Mouse (Mus musculus) neural tube, embryonic 14.5 days (tissue): ENCODE data around the gene Eif4e3. TPM values are rescaled to one million over a fixed set of nuclear protein-coding genes. Genes with fewer than 3 reads are reported as not detected.

Experiments
- ATAC-seq: fragments of 200-750 bp; cut with Nextera tagmentation; 2 replicates; pipeline ENCODE4 v1.8.0; 2017; ENCODE audit warnings: low read depth, mild to moderate bottlenecking, moderate TSS enrichment, moderate library complexity
- H3K27ac ChIP-seq: fragments of 300-500 bp; sonication (generic); 2 replicates; pipeline ENCODE4 v1.5.1; 2014; ENCODE audit warnings: low read depth, mild to moderate bottlenecking, control low read depth, low read length, moderate library complexity, mixed read lengths
- H3K27me3 ChIP-seq: fragments of 300-500 bp; sonication (generic); 2 replicates; pipeline ENCODE4 v1.6.1; 2014; ENCODE audit warnings: low read length; ENCODE audit not compliant: control insufficient read depth, insufficient read depth
- H3K36me3 ChIP-seq: fragments of 300-500 bp; sonication (generic); 2 replicates; pipeline ENCODE4 v1.6.1; 2014; ENCODE audit warnings: low read length, mixed read lengths; ENCODE audit not compliant: control insufficient read depth, insufficient read depth
- H3K4me1 ChIP-seq: fragments of 300-500 bp; sonication (generic); 2 replicates; pipeline ENCODE4 v1.6.1; 2014; ENCODE audit warnings: low read length; ENCODE audit not compliant: control insufficient read depth, insufficient read depth
- H3K4me2 ChIP-seq: fragments of 300-500 bp; sonication (generic); 2 replicates; pipeline ENCODE4 v1.6.1; 2014; ENCODE audit warnings: mild to moderate bottlenecking, low read depth, low read length, control low read depth
- H3K4me3 ChIP-seq: fragments of 300-500 bp; sonication (generic); 2 replicates; pipeline ENCODE4 v1.5.1; 2014; ENCODE audit warnings: low read depth, low read length, control low read depth, mixed read lengths
- H3K9ac ChIP-seq: fragments of 300-500 bp; sonication (generic); replicated peaks from 2 replicates; pipeline ENCODE4 v1.6.1; 2014; ENCODE audit warnings: low read depth, mild to moderate bottlenecking, control low read depth, low read length, mixed read lengths
- H3K9me3 ChIP-seq: fragments of 300-500 bp; sonication (generic); 2 replicates; pipeline ENCODE4 v1.6.1; 2016; ENCODE audit warnings: low read length; ENCODE audit not compliant: control insufficient read depth
- WGBS: fragments of 180-500 bp; shearing (Covaris S2); extraction: QIAGEN DNeasy Blood & Tissue Kit; methylation state at CpG from one replicate; pipeline ENCODE4 v1.1.7; 2014; 5-methylcytosine and 5-hydroxymethylcytosine counted together
- polyA plus RNA-seq: library from polyadenylated mRNA; unstranded; fragments of >200 nt; fragmentation: Nextera tagmentation; extraction: Ambion mirVana; gene quantifications from 2 replicates; pipeline ENCODE4 v1.2.1, GENCODE M21; 2014

The Eif4e3 gene
- polyA plus RNA-seq, 1 experiment from 2014 or later: 6.8 TPM

GRCm38 (mm10) chr6:99669481-99670325, 3.1 kb upstream of the Eif4e3 start:
- no peaks in the 10 kb centered on the region for H3K9me3 ChIP-seq
- H3K4me3 ChIP-seq: no peak overlapping the region
- peak overlapping the region; percentile 7; the same call in 1 of the 2 replicates for H3K4me2 ChIP-seq
- H3K27ac ChIP-seq: peak overlapping the region; percentile 64
- H3K27me3 ChIP-seq: no peaks in the 10 kb centered on the region
- H3K36me3 ChIP-seq: no peaks in the 10 kb centered on the region
- peaks cover 22% of the 10 kb centered on the region; the same call in 1 of the 2 replicates for H3K4me1 ChIP-seq
- peak; percentile 84 for ATAC-seq
- 17% methylated on average over 5 of the region's 5 CpGs for WGBS
- H3K9ac ChIP-seq: no peak overlapping the region

- no peak for ATAC-seq
- no peaks in the 10 kb centered on the region for H3K27me3 ChIP-seq
- H3K27ac ChIP-seq: peak overlapping the region; percentile 36; the same call in 1 of the 2 replicates
- peak overlapping the region; percentile 67; the same call in 1 of the 2 replicates for H3K4me3 ChIP-seq
- H3K4me2 ChIP-seq: peak overlapping the region; percentile 94
- WGBS: 32% methylated on average over 8 of the region's 8 CpGs
- H3K4me1 ChIP-seq: peaks cover 22% of the 10 kb centered on the region; the same call in 1 of the 2 replicates
- H3K9ac ChIP-seq: no peak overlapping the region
- H3K36me3 ChIP-seq: no peaks in the 10 kb centered on the region
- H3K9me3 ChIP-seq: no peaks in the 10 kb centered on the region
Observed at GRCm38 (mm10) chr6:99667290-99667689, 719 bp upstream of the Eif4e3 start.

- peak overlapping the region; percentile 61; the same call in 1 of the 2 replicates for H3K27ac ChIP-seq
Observed at GRCm38 (mm10) chr6:99665457-99666317, 884 bp downstream of the Eif4e3 start.

GRCm38 (mm10) chr6:99663232-99663631, 3.3 kb downstream of the Eif4e3 start:
- 78% methylated on average over 8 of the region's 8 CpGs for WGBS
- Histone ChIP-seq H3K27me3 (no peaks in the 10 kb centered on the region), H3K9me3 (no peaks in the 10 kb centered on the region), H3K36me3 (no peaks in the 10 kb centered on the region), H3K4me2 (no peak overlapping the region), H3K4me3 (no peak overlapping the region), H3K27ac (no peak overlapping the region), H3K4me1 (peaks cover 6% of the 10 kb centered on the region; the same call in 1 of the 2 replicates), H3K9ac (no peak overlapping the region)
- ATAC-seq: no peak

More at GRCm38 (mm10) chr6:99665457-99666317, 884 bp downstream of the Eif4e3 start:
- 31% methylated on average over 16 of the region's 16 CpGs for WGBS
- Histone ChIP-seq H3K4me3 (peak overlapping the region; percentile 67), H3K36me3 (no peaks in the 10 kb centered on the region), H3K4me2 (peak overlapping the region; percentile 94), H3K4me1 (peaks cover 22% of the 10 kb centered on the region; the same call in 1 of the 2 replicates), H3K9me3 (no peaks in the 10 kb centered on the region), H3K27me3 (no peaks in the 10 kb centered on the region), H3K9ac (peak overlapping the region; percentile 72)
- ATAC-seq: no peak

- no peak overlapping the region for H3K9ac ChIP-seq
- no peaks in the 10 kb centered on the region for H3K36me3 ChIP-seq
- H3K27ac ChIP-seq: no peak overlapping the region
- no peaks in the 10 kb centered on the region for H3K27me3 ChIP-seq
- H3K9me3 ChIP-seq: no peaks in the 10 kb centered on the region
- no peak overlapping the region for H3K4me2 ChIP-seq
- 26% methylated on average over 3 of the region's 3 CpGs for WGBS
- ATAC-seq: no peak
- no peak overlapping the region for H3K4me3 ChIP-seq
- no peaks in the 10 kb centered on the region for H3K4me1 ChIP-seq
Observed at GRCm38 (mm10) chr6:99660443-99660842, 6.1 kb downstream of the Eif4e3 start.

- H3K4me1 ChIP-seq: no peaks in the 10 kb centered on the region
- H3K9me3 ChIP-seq: no peaks in the 10 kb centered on the region
- no peaks in the 10 kb centered on the region for H3K27me3 ChIP-seq
- WGBS: 84% methylated on average over 10 of the region's 10 CpGs
- no peak overlapping the region for H3K4me3 ChIP-seq
- no peak for ATAC-seq
- no peak overlapping the region for H3K9ac ChIP-seq
- H3K4me2 ChIP-seq: no peak overlapping the region
- no peak overlapping the region for H3K27ac ChIP-seq
- H3K36me3 ChIP-seq: no peaks in the 10 kb centered on the region
Observed at GRCm38 (mm10) chr6:99658586-99658985, 8.0 kb downstream of the Eif4e3 start.

GRCm38 (mm10) chr6:99656088-99656487, 10.5 kb downstream of the Eif4e3 start:
- Histone ChIP-seq H3K27ac (no peak overlapping the region), H3K36me3 (no peaks in the 10 kb centered on the region), H3K9me3 (no peaks in the 10 kb centered on the region), H3K4me2 (no peak overlapping the region), H3K4me3 (no peak overlapping the region), H3K4me1 (no peaks in the 10 kb centered on the region), H3K27me3 (no peaks in the 10 kb centered on the region), H3K9ac (no peak overlapping the region)
- no peak for ATAC-seq
- WGBS: 100% methylated on average over 2 of the region's 2 CpGs

GRCm38 (mm10) chr6:99655488-99655887, 11.1 kb downstream of the Eif4e3 start:
- H3K4me3 ChIP-seq: no peak overlapping the region
- no peaks in the 10 kb centered on the region for H3K36me3 ChIP-seq
- no peaks in the 10 kb centered on the region for H3K4me1 ChIP-seq
- H3K9ac ChIP-seq: no peak overlapping the region
- 67% methylated on average over 7 of the region's 7 CpGs for WGBS
- no peak overlapping the region for H3K4me2 ChIP-seq
- H3K27me3 ChIP-seq: no peaks in the 10 kb centered on the region
- H3K27ac ChIP-seq: no peak overlapping the region
- H3K9me3 ChIP-seq: no peaks in the 10 kb centered on the region
- ATAC-seq: no peak
